Comparison of ENCODE assay signal across 8 mouse cellular contexts in genomic region chr6:89345486-89345785, GRCm38 (mm10). TPM values are rescaled to one million over a fixed set of nuclear protein-coding genes. Genes with fewer than 3 reads are reported as not detected.
DNase-seq lines count a peak whose midpoint lies in the region; ATAC-seq lines count a peak whose summit lies in the region.

No protein-coding gene starts in this region.

- peak overlapping the region; percentile 51 for H3K4me2 ChIP-seq in heart, embryonic 14.5 days (ENCODE audit: low read length)
- no peak overlapping the region for H3K4me2 ChIP-seq in midbrain, embryonic 12.5 days (replicated peaks)
- H3K4me2 ChIP-seq in midbrain, embryonic 14.5 days (ENCODE audit: low read length): no peak overlapping the region
- no peak overlapping the region for H3K4me2 ChIP-seq in forebrain, embryonic 13.5 days

- H3K27ac ChIP-seq in heart, embryonic 14.5 days (replicated peaks in 1 of 2; ENCODE audit: control insufficient read depth in 1 of 2, insufficient read depth in 1 of 2, low read depth in 2 of 2, low read length in 2 of 2): peak overlapping the region; percentile 76 to 88
- peak overlapping the region; percentile 7; the same call in 1 of the 2 replicates for H3K27ac ChIP-seq in midbrain, embryonic 12.5 days (replicated peaks)
- no peak overlapping the region for H3K27ac ChIP-seq in midbrain, embryonic 14.5 days (replicated peaks; ENCODE audit: low read depth, low read length)
- H3K27ac ChIP-seq in forebrain, embryonic 13.5 days: peak overlapping the region; percentile 57; the same call in 1 of the 2 replicates

- peak overlapping the region; percentile 62 for H3K9ac ChIP-seq in heart, embryonic 14.5 days (ENCODE audit: low read length)
- H3K9ac ChIP-seq in midbrain, embryonic 12.5 days (replicated peaks): 0 out of 2 replicates have a peak overlapping the region, but pooled peaks have one; percentile 25
- H3K9ac ChIP-seq in midbrain, embryonic 14.5 days (replicated peaks; ENCODE audit: low read length): no peak overlapping the region
- no peak overlapping the region for H3K9ac ChIP-seq in forebrain, embryonic 13.5 days

- ATAC-seq in heart, embryonic 14.5 days (ENCODE audit: insufficient number of reproducible peaks, insufficient read depth, low FRiP score, low read depth): no peak
- ATAC-seq in midbrain, embryonic 12.5 days (ENCODE audit: low FRiP score, low read depth): no peak
- no peak for ATAC-seq in midbrain, embryonic 14.5 days (ENCODE audit: low FRiP score, low TSS enrichment)
- ATAC-seq in forebrain, embryonic 13.5 days: no peak

- DNase-seq in heart, adult 9 months (ENCODE audit: low spot score in 2 of 2): no peak
- DNase-seq in midbrain, embryonic 14.5 days: no peak
- peak; percentile 18 to 23 for DNase-seq in thymus, postnatal 10 days (ENCODE audit: low spot score in 2 of 2)
- DNase-seq in left cerebral cortex, postnatal 14 days (ENCODE audit: low spot score in 2 of 2): no peak
- no peak for DNase-seq in kidney, postnatal 36 days

- no peaks in the 10 kb centered on the region for H3K9me3 ChIP-seq in heart, embryonic 14.5 days (ENCODE audit: control insufficient read depth, low read length)
- H3K9me3 ChIP-seq in midbrain, embryonic 12.5 days: no peaks in the 10 kb centered on the region
- H3K9me3 ChIP-seq in midbrain, embryonic 14.5 days (ENCODE audit: control insufficient read depth, low read length): no peaks in the 10 kb centered on the region
- H3K9me3 ChIP-seq in forebrain, embryonic 13.5 days (replicated peaks): no peaks in the 10 kb centered on the region

- peaks cover 56% of the 10 kb centered on the region for H3K36me3 ChIP-seq in heart, embryonic 14.5 days (ENCODE audit: control insufficient read depth, insufficient read depth, low read length)
- H3K36me3 ChIP-seq in midbrain, embryonic 12.5 days: peaks cover 88% of the 10 kb centered on the region
- H3K36me3 ChIP-seq in midbrain, embryonic 14.5 days (ENCODE audit: control insufficient read depth, insufficient read depth, low read length): peaks cover 83% of the 10 kb centered on the region
- peaks cover 85% of the 10 kb centered on the region for H3K36me3 ChIP-seq in forebrain, embryonic 13.5 days (ENCODE audit: poor library complexity, severe bottlenecking)

- intact Hi-C loops in left cerebral cortex, postnatal 14 days (cut with DNase I): no loop called here

- H3K4me3 ChIP-seq in heart, embryonic 14.5 days (ENCODE audit: control insufficient read depth in 1 of 2, insufficient read depth in 1 of 2, low read depth in 1 of 2, low read length in 2 of 2): no peak overlapping the region
- H3K4me3 ChIP-seq in midbrain, embryonic 12.5 days: no peak overlapping the region
- no peak overlapping the region for H3K4me3 ChIP-seq in midbrain, embryonic 14.5 days (replicated peaks; ENCODE audit: low read depth, low read length)
- H3K4me3 ChIP-seq in forebrain, embryonic 13.5 days: no peak overlapping the region

- peaks cover 29 to 45% of the 10 kb centered on the region in 2 experiments for H3K4me1 ChIP-seq in heart, embryonic 14.5 days (ENCODE audit: control insufficient read depth in 2 of 2, insufficient read depth in 2 of 2, low read length in 2 of 2)
- peaks cover 18% of the 10 kb centered on the region for H3K4me1 ChIP-seq in midbrain, embryonic 12.5 days
- H3K4me1 ChIP-seq in midbrain, embryonic 14.5 days (ENCODE audit: control insufficient read depth, insufficient read depth, low read length): 0 out of 2 replicates have a peak, but pooled peaks cover 4% of the 10 kb centered on the region
- H3K4me1 ChIP-seq in forebrain, embryonic 13.5 days: peaks cover 35% of the 10 kb centered on the region

- WGBS in heart, embryonic 14.5 days: 45% methylated on average over 3 of the region's 3 CpGs
- 76% methylated on average over 3 of the region's 3 CpGs for WGBS in midbrain, embryonic 12.5 days
- WGBS in midbrain, embryonic 14.5 days: 64% methylated on average over 3 of the region's 3 CpGs
- WGBS in forebrain, embryonic 13.5 days: 81% methylated on average over 3 of the region's 3 CpGs

- no peaks in the 10 kb centered on the region for H3K27me3 ChIP-seq in heart, embryonic 14.5 days (ENCODE audit: control insufficient read depth, insufficient read depth, low read length)
- H3K27me3 ChIP-seq in midbrain, embryonic 12.5 days: no peaks in the 10 kb centered on the region
- no peaks in the 10 kb centered on the region for H3K27me3 ChIP-seq in midbrain, embryonic 14.5 days (ENCODE audit: control insufficient read depth, insufficient read depth, low read length)
- H3K27me3 ChIP-seq in forebrain, embryonic 13.5 days: no peaks in the 10 kb centered on the region

RNA-seq across cellular contexts. Expression of gene Plxna1, which starts 17.0 kb away (rescaled TPM):
- 9.7 and 11.1 TPM in 2 replicates for polyA plus RNA-seq in heart, embryonic 14.5 days (2014; fragmentation: Nextera tagmentation; extraction: Ambion mirVana)
- polyA plus RNA-seq in midbrain, embryonic 12.5 days (2016; fragmentation: Nextera tagmentation; extraction: Ambion mirVana): 56.5 and 67.4 TPM in 2 replicates
- 62.6 and 76.4 TPM in 2 replicates for polyA plus RNA-seq in midbrain, embryonic 14.5 days (2014; fragmentation: Nextera tagmentation; extraction: Ambion mirVana)
- polyA plus RNA-seq in forebrain, embryonic 13.5 days (2015; fragmentation: Nextera tagmentation; extraction: Ambion mirVana): 34.8 and 37.4 TPM in 2 replicates
- total RNA-seq in left cerebral cortex, postnatal 14 days (2021): 100 to 1,000 TPM in 1 of 2 experiments, 10 to 100 TPM in 1; 94.4 to 107 TPM

Comparison
In these comparisons a context has a peak if more than half of its experiments do, and no peak if none do; other contexts are left out.
1. H3K9ac ChIP-seq: peak in heart, embryonic 14.5 days (single experiment) and midbrain, embryonic 12.5 days (single experiment); none in midbrain, embryonic 14.5 days (single experiment) and forebrain, embryonic 13.5 days (single experiment).
2. DNase-seq: peak in thymus, postnatal 10 days (2 of 2); none in heart, adult 9 months (0 of 2), midbrain, embryonic 14.5 days (single experiment), left cerebral cortex, postnatal 14 days (0 of 2) and kidney, postnatal 36 days (0 of 2).